Mouse (Mus musculus) layer of hippocampus, adult 9-11 months (tissue): Measurements from ENCODE around the gene Tmprss2.
"Not testable (repeated sequence)": the region's sequence is repeated elsewhere in the genome, so short reads cannot be mapped to it uniquely, and the experiment has no call there.

Source experiments
- DNase-seq: peaks from one replicate; pipeline ENCODE4 v3.0.0; 2022

The Tmprss2 gene

DNA sequence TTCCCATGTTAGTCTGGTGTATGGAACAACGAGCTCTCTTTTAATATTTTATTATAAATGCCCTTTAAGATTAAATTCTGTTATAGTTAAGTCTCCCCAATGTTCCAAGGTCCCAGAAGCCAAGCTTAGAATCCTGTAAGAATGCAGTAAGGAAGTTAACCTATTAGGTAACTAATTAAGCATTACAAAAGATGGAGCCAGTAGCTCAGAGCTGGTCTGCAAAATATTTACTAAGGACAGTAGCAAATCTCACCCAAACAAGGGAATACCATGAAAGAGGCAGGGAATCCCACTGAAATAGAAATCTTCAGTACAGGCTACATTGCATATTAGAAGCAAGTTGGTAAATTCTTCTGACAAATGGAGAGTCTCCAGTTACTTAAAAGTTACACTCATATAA, 28.1 kb downstream of the Tmprss2 start:
- DNase-seq, result not testable (repeated sequence)

DNA sequence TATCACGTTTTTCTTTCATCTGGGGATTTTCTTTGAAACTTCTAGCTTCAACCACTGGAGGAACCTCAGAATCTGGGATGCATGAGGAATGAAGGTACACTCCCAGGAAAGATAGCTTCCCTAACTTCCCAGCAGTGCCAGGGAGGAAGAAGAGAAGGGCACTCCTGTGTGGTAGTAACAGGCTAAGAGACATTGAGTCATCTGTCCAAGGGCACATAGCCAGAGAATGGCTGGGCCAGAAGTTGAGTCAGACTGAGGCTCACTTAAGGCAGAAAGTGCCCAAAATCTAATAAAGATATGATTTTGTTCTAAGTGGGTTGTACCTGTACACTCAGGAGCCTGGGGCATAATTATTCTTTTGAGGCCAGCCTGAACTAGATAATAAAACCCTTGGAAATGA, 41.6 kb downstream of the Tmprss2 start:
- DNase-seq, result no peak

DNA sequence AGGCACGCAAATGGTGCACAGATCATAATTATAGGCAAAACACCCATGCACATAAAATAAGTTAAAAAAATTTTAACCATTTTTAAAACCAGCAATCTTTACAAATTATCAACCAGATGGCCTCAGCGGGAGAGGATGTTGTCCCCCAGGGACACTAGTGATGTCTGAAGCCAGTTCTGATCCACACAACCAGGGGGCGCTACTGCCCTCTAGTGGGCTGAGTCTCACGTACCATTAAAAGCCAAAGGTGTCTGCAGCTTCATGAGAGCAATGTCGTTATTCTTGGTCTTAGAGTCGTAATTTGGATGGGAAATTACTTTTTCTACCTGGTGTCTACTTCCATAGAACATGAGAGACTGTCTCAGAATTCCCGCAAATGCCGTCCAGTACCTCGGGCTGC, 42.3 kb downstream of the Tmprss2 start:
- peak; percentile 28 for DNase-seq

DNA sequence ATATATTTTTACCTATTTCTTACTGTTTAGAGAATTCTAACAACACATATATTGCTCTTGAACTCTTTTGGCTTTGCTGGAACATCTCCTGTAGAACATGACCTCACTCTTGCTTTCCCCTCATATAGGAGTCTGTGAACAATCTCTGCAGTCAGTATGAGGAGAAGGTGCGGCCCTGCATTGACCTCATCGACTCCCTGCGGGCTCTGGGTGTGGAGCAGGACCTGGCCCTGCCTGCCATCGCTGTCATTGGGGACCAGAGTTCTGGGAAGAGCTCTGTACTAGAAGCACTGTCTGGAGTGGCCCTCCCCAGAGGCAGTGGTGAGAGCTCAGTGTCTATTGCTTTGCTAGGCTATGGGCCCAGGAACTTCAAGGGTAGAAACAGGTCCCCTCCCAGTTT, 66.7 kb downstream of the Tmprss2 start:
- no peak for DNase-seq

DNA sequence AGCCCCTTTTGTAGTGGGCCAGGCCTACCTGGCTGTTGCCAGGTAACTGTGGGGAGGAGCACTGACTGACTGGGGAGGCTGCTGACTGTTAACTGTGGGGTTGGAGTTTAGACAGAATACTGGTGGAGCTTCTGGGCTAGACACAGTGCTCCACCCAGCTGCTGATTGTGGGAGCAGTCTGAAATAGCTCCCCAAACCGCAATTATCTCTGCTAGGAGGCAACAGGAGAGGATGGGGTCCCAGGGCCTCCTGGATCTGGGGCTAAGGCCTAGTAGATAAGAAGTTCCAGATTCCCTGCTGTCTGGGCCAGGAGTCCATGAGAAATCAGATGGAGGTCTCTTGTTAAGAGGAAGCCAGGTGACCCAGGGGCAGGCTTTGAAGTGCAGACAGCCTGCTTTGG, 74.1 kb downstream of the Tmprss2 start:
- DNase-seq, result no peak

DNA sequence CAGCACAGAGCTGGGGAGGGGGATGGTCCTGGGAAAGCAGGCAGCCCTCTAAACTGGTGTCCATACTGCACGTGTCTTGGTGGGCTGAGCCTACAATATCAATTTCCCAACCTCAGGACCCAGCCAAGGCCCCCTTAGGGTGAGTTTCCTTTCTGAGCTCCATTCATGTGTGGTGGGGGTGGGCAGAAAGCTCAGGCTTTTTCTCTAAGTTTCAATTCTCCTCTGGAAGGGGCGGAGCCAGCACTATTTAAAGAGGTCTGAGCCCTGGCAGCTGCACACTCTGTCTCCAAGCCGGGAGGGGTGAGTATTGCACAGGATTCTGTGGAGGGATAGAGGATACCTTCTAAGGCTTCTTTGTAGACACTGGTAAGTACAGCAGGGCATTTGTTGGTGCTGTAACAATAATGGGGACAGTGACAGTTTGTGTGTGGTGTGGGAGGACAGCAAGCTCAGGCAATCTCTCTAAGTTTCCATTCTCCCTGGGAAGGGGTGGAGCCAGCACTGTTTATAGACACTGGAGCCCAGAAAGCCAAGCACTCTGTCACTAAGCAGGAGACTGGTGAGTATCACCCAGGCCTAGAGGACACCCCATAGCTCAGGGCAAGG, 75.1 kb downstream of the Tmprss2 start:
- DNase-seq, result peak; percentile 66

DNA sequence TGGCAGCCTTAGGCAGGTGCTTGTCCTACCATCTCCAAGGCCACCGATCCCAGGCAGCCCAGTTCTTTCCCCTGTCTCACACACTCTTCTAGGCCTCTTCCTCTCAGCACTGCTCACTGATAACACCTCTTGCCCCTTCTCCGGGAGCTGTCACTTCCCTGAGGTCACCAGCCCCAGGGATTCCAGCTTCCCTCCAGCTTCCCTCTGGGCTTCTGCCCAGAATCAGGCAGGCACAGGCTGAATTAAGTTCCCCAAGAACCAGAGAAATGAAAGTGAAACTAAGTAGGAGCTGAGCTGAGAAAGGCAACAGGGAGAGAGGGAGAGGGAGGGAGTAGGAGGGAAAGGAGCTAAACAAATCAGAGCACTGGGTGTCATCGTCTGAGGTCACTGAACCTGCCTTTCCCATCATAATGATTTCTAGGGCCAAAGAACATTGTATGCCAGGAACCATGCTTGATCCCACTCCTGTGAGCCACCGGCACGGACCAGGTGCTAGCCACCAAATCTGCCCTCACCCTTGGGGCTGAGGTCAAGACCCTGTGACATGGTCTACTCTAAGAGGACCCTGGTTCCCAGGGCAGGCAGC, 76.0 kb downstream of the Tmprss2 start:
- peak; percentile 55 for DNase-seq

DNA sequence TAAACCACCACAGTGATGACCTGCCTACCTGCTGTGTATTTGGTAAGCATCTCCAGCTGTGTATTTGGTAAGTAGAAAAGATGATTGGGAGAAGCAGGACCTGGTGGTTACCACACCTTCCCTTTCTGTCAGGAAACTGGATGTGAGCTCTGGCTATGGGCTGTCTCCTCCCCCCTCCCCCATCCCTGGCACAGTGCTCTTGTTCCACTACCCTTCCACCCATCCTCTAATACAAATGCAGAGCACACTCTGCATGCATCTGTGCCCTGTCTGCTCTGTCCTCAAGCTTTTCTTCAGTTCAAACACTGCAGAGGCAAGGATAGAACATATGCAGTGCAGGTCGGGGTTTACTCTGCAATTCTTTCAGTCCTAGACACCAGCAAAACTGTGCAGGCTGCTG, 76.5 kb downstream of the Tmprss2 start:
- peak; percentile 8 for DNase-seq

DNA sequence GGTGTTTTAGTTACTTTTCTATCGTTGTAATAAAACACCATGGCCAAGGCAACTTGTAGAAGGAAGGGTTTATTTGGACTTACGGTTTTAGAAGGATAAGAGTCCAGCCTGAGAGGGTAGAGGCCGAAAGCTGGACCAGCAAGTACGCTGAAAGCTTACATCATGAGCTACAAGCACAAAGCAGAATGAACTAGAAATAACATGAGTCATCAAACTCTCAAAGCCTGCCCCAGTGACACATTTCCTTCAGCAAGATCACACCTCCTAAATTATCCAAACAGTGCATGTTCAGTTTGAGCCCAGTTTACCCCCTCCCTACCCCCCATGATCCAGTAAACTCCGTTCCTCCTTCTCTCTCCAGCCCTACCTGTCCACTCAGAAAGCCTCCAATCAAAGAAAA, 77.2 kb downstream of the Tmprss2 start:
- DNase-seq, result no peak

DNA sequence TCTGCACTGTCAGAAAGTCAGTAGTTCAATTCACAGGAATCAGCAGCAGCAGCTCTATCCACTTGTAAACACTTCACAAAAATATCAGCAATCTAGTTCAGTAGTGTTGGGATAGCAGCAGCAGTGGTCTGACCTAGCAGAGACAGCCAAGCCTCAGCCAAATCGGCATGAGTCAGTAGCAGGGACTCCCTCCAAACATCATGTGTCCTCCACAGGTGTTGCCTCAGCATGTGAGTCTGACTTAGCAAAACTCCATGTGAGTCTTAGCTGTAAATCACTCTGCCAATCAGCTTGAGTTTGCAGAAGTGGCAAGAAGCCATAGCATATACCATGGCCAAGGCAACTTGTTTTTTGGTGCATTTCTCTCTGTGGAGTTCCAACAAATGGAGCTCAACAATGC, 77.9 kb downstream of the Tmprss2 start:
- no peak for DNase-seq

DNA sequence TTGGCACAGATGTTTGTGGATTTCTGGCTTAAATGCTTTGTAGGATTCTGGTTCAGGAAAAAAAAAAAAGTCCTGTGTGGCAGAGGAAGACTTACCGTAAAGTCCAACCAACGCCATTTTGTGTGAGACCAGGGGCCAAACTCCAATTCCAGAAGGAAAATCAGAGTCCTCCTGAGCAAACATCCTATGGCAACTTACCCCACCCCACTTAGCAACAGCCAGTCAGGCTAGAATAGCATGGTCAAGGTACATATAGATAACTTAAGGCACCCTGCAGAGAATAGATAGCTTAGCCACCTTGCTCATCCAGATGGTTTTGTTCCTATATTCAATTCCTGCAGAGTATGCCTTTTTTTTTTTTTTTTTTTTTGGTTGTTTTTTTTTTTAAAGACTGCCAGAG, 81.8 kb downstream of the Tmprss2 start:
- DNase-seq, result no peak

DNA sequence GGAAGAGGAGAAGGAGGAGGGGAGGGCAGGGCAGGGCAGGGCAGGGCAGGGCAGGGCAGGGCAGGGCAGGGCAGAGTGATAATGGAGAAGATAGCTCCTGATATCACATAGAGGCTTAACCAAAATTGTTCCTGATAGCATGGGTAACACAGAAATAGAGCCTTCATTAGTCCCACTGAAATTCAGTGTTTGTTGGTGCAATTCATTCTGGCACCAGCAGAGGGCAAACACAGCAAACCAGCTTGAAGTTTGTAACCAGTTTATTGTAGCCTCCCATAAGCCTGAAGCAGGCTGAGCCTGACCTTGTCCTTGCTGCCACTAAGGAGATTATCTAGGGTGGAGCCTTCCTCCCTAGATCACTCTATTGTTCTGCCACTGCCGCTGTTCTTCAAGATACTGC, 88.0 kb downstream of the Tmprss2 start:
- peak; percentile 13 for DNase-seq

DNA sequence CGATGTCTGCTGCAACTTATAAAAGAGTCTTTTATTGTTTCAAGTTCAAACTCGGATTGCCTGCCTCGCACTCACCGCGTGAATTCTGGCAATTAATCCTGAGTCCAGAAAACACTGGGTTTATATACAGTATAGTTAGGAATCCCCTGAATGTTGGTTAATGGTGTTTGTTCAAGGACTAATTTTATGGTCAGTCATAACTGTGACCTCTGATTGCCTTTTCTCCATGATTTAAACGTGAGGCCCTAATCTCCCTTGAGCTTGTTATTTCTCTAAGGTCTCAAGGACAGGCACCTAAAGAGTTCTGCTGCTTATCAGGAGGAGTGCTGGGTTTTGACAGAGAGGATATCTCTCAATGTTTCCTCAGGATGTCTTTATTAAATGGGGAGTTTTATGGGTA, 89.0 kb downstream of the Tmprss2 start:
- DNase-seq, result no peak

DNA sequence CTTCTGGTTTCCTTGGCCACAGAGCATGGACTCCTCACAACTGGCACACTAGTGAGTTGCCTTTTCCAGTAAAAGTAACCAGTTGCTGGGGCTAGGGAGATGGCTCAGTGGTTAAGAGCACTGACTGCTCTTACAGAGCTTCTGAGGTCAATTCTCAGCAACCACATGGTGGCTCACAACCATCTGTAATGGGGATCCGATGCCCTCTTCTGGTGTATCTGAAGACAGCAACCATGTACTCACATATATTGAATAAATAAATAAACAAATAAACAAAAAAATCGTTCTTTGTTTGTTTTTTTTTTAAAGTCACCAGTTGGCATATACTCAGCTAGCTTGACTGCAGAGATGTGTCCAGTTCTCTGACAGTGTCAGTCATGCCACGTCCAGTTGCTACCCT, 94.7 kb downstream of the Tmprss2 start:
- DNase-seq, result no peak
